Mouse (Mus musculus) right cerebral cortex, postnatal 14 days (tissue): ENCODE data around the gene Alcam.

ENCODE experiments used
- DNase-seq: peaks from one replicate; pipeline ENCODE4 v3.0.0; 2022

Gene Alcam

GRCm38 (mm10) chr16:52439600-52439999 is 14.3 kb downstream of the Alcam start:
- no peak for DNase-seq

DNA sequence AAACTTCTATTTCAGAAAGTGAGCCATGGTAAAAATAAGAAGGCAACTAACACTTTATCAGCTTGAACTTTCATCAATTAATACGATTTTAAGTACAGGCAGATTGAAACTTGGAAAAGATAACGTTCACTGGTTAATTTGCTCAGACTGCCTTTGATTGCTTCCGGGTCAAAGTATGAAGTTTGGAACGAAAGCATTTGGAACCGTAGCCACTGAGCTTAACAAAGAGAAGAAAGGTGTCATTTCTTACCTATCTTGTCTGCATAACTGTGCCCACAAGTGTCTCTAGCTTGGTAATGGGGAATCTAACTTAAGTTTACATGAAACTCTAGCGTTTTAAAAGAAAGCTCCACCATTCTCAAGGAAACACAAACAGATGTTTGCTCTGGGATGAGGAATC is 14.9 kb downstream of the Alcam start:
- DNase-seq = no peak

DNA sequence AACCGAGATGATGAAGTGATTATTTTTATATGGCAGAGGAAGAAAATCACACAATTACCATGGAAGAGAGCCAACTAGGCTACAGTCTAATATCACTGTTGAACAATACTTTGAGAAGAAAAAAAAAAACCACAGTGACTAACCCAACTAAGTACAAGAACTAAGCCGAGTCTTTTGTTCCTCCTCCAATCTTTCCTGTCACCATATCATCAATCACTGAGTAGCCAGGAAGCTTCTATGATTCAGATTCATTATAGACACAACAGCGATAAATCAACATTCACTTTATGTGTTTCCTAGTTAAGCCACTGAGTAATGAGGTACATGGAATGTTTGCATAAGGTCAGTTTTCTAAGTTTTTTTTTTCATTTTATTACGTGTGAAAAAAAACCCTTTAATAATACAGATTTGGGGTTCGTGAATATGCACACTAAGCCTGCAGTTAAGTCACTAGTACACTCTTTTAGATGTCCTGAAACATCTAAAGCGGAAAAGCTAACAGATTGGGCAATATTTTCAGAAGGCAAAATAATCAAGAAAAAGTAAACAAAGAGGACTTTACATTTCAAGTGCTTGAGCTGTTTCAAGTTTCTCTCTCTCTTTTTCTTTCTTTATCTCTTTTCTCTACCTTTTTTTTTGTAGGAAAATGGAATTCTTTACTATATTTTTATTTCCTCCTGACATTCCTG is 15.5 kb downstream of the Alcam start:
- DNase-seq = no peak

DNA sequence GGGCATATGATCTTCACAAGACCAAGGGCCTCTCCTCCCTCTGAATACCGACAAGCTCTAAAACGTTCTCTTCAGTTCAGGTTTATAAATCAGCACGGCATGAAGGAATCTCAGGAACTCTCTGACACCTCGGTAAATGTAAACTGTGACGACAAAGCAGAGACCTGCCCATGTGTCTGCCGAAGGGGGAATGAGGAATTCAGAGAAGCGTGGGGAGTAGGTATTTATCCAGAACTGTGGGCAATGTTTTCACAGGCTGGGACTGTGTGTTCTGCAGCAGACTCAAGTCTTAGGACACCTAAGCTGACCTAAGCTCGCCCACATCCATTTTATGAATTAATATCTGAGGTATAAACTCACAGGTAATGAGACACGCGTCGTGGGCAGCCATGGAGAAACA is 20.7 kb downstream of the Alcam start:
- no peak for DNase-seq

- no peak for DNase-seq
Observed at GRCm38 (mm10) chr16:52432072-52432471, 21.8 kb downstream of the Alcam start.

- DNase-seq = no peak
Observed at GRCm38 (mm10) chr16:52431590-52431989, 22.3 kb downstream of the Alcam start.

DNA sequence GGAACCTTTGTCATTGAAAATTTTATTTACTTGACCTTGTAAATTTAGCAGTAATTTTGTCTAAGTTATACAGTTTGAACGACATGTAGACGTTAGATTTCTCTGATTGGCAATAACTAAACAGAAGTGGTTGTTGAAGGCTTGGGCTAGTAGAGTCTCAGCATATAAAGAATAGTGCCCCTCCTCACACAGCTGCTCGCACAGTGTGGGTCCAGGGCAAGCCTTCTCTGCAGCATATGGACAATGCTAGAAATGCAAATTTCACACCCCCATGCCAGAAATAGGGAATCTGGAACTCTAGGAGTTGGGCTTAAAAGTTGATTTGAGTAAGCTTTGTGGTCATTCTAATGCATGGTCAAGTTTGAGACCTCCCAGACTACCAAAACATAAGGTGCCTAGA is 23.8 kb downstream of the Alcam start:
- DNase-seq = no peak

DNA sequence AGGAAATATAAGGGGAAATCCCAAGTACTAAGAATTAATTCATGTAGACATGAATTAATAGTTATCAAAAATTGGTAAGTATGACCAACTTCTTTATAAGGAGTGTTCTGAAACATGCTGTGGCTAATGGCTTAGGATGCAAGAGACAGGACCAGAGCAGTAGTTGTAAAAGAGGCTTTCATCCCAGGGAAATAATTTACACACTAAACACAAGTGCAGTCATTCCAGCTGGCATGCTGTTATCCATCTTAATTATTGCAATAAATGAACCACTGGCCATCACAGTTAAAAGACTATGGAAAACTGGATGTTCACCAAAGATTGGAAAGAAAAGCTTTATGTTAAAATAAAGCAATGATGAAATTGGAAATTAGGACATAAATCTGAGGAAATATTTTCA is 24.2 kb downstream of the Alcam start:
- DNase-seq = no peak

- DNase-seq = no peak
Observed at GRCm38 (mm10) chr16:52428505-52428904, 25.4 kb downstream of the Alcam start.

- no peak for DNase-seq
Observed at GRCm38 (mm10) chr16:52418568-52419158, 35.2 kb downstream of the Alcam start.

DNA sequence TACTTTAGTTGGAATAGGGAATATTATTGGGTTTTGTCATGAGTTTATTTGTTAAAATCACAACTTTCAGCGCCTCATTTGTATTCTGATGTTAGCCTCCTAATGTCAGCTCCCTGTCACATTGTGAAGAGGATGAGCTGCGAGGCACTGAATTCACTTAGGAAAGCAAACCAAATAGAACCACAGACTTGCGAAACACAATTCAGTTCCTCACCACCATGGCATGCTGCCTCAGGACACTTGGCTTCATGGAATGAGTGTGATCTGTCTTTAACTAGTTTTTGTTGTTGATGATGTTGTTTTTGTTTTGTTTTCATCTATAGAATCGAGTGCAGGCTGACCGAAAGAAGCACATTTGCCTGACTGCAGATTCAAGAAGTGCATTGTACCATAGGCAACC is 35.9 kb downstream of the Alcam start:
- DNase-seq = no peak

DNA sequence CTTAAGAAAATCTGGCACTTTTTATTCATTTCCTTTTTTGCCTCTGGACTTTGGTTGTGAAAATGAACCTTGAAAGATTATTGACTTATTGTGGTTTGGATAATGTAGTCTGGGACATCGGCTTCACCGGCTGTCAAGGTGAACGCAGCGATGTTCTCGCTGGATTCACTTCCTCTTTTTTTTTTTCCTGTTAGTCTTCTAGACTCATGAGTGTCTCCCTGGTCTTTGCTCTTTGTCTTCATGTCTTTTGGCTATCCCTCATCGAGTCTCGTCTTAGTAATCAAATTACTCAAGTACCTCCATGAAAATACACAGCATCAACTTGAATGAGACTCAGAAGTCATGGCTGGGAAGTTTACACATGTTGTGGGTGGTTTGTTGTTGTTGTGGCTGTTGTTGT is 36.7 kb downstream of the Alcam start:
- no peak for DNase-seq

GRCm38 (mm10) chr16:52413714-52414113 is 40.2 kb downstream of the Alcam start:
- no peak for DNase-seq

- no peak for DNase-seq
Observed at GRCm38 (mm10) chr16:52406072-52406471, 47.8 kb downstream of the Alcam start.

GRCm38 (mm10) chr16:52405272-52405671 is 48.6 kb downstream of the Alcam start:
- no peak for DNase-seq

DNA sequence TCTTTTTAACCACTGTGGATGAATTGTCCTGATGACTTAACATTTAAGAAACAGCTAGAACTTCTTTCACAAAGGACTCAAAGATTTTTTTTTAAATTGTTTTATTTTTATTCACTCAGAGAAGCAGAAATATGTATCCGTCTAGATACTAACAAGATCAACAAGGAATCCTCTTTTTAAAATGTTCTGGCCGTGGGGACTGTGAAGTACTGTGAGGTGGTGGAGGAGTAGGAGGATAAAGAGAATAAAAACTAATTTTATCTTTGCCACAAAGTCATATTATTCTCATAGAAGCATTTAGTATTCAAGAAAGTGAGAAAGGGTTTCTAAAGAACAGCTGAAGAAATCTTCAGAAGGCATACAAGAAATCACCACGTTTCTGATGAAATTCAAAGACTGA is 54.8 kb downstream of the Alcam start:
- DNase-seq = no peak

DNA sequence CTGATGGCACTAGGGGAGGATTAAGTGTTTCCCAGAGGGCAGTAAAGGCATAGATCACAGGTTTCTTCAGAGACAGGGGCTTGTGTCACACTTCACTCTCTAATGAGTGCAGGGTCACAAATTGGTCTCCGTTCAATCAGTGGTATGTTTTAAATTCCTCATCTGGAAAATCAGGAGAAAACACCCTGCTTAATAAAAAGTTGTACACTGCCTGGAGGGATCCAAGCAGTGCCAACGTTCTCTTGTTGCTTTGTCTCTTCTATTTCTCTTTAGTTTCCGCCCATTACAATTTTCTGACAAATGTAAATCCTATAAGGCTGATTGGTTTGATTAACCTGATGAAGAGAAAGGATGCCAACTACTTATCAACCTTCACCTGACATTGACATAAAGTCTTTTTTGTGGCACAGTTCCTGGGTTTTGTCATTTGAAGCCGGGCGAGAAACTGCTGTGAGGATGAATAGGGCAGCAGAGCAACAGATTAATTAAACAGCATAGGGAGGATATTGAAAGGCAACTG is 67.0 kb downstream of the Alcam start:
- DNase-seq = no peak

GRCm38 (mm10) chr16:52383456-52384185 is 70.3 kb downstream of the Alcam start:
- no peak for DNase-seq

DNA sequence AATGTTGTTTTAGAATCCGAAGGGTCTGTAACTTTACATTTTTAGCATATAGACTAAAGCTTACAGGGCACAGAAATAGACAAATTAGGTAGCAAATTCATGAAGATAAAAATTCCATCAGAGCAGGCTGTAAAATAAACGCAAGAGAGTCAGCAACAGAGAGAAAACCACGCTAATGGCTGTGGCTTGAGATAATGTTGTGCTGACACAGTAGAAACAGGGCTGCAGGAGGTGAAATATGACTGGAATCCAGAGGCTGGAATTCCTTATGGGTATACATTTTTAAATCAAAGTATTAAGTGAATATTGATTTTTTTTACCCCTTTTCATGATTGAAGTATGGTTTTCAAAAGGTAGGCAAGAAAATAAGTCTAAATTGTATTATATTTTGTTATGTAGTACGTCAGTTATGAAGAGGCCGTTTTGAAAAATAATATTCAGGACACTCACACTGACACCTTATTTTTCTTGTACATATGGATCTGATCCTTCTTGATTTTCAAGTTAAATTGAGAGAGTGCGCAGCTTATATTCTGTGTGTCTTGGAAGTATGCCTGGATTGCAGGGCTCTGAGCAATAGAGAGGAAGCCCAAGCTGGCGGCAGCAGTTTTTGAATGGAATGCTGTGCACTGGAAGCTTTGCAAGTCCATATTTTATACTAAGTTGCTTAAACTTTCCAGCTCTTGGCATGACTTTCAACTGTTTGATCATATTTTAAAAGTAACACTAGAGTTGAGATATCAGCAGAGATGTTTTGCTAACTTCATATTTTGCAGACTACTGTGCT is 74.9 kb downstream of the Alcam start:
- peak; percentile 8 for DNase-seq

DNA sequence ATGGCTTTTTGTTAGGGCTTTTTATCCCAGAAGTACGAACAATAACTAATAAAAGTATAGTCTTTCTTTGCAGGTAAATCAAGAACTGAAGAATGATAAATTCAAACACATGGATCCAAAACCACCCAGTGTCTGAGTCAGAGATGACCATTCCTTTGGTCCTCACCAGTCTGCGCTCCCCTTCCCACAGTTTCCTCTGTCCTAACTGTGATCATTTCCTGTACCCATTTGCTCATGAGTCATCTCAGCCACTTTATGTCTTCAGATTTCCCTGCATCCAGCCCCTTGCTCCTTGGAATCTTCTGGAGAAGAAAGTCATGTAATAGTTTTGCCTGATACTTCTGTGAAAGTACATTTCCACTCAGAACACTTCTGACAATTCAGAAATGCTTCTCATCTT is 77.0 kb downstream of the Alcam start:
- no peak for DNase-seq

DNA sequence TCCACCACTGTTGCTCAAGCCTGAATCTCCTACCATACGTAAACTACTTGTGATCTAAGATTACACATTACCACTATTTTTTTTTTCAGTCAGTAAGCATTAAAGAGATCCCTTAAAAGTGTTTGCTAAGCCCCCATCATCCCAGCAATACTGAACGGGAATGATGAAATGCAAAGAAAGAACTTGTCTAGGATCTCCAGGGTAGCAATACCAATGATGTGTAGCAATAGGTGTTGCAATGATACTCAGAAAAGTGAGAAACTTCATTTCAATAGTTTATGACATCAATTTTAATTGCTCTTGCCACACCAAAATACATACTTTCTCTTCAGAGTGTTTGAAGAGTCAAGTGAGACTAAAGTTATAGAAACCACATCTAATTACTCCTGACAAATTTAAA is 81.9 kb downstream of the Alcam start:
- no peak for DNase-seq

GRCm38 (mm10) chr16:52368521-52368920 is 85.4 kb downstream of the Alcam start:
- no peak for DNase-seq

GRCm38 (mm10) chr16:52366915-52367314 is 87.0 kb downstream of the Alcam start:
- no peak for DNase-seq
